Mouse (Mus musculus) stomach, embryonic 16.5 days (tissue): ENCODE data around the gene Bpgm. TPM values are rescaled to one million over a fixed set of nuclear protein-coding genes. Genes with fewer than 3 reads are reported as not detected.

Experiments used
- ATAC-seq: fragments of 200-750 bp; cut with Nextera tagmentation; 2 replicates; pipeline ENCODE4 v1.8.0; 2017; ENCODE audit warnings: moderate number of reproducible peaks, moderate TSS enrichment; ENCODE audit not compliant: insufficient read depth, low FRiP score
- H3K27ac ChIP-seq: fragments of 300-500 bp; sonication (generic); 2 replicates; pipeline ENCODE4 v1.5.1; 2014; ENCODE audit warnings: low read length
- H3K27me3 ChIP-seq: fragments of 300-500 bp; sonication (generic); 2 replicates; pipeline ENCODE4 v1.6.1; 2014; ENCODE audit warnings: low read length, control low read depth, mixed read lengths; ENCODE audit not compliant: control insufficient read depth, insufficient read depth
- H3K36me3 ChIP-seq: fragments of 300-500 bp; sonication (generic); 2 replicates; pipeline ENCODE4 v1.6.1; 2014; ENCODE audit warnings: low read length; ENCODE audit not compliant: control insufficient read depth, insufficient read depth
- H3K4me1 ChIP-seq: fragments of 300-500 bp; sonication (generic); 2 replicates; pipeline ENCODE4 v1.6.1; 2014; ENCODE audit warnings: low read length, control low read depth, mixed read lengths; ENCODE audit not compliant: control insufficient read depth, insufficient read depth
- H3K4me2 ChIP-seq: fragments of 300-500 bp; sonication (generic); 2 replicates; pipeline ENCODE4 v1.6.1; 2014; ENCODE audit warnings: low read depth, low read length, mixed read lengths
- H3K4me3 ChIP-seq: fragments of 300-500 bp; sonication (generic); replicated peaks from 2 replicates; pipeline ENCODE4 v1.5.1; 2014; ENCODE audit warnings: mild to moderate bottlenecking, low read length
- H3K9ac ChIP-seq: fragments of 300-500 bp; sonication (generic); 2 replicates; pipeline ENCODE4 v1.6.1; 2014; ENCODE audit warnings: low read length
- H3K9me3 ChIP-seq: fragments of 300-500 bp; sonication (generic); replicated peaks from 2 replicates; pipeline ENCODE4 v1.6.1; 2016; ENCODE audit warnings: low read length, control low read depth; ENCODE audit not compliant: control insufficient read depth
- WGBS: fragments of 180-500 bp; shearing (Covaris S2); extraction: QIAGEN DNeasy Blood & Tissue Kit; methylation state at CpG from one replicate; pipeline ENCODE4 v1.1.7; 2014; 5-methylcytosine and 5-hydroxymethylcytosine counted together
- polyA plus RNA-seq: library from polyadenylated mRNA; unstranded; fragments of >200 nt; fragmentation: Nextera tagmentation; extraction: Ambion mirVana; gene quantifications from 2 replicates; pipeline ENCODE4 v1.2.1, GENCODE M21; 2015

The Bpgm gene
- polyA plus RNA-seq, 1 experiment from 2014 or later, result 44.1 TPM

DNA sequence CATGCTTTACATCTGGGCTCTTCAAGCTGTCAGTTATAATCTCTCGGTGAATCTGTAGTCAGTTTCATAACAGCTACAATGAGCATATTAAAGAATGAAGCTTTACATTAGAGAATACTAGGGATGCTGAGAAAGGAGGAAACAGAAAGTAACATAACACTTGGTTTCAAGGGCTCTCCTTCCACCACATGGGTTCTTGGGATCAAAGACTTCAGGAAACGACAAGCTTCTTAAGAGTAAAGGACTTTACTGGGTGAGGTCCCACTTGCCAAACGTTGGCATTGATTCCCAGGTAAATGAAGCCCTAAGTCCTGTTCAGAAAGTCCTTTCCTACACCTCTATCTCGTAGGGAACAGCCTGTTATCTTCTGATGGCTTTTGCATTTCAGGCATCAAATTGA, 15.4 kb upstream of the Bpgm start:
- H3K4me2 ChIP-seq, result no peak overlapping the region
- no peaks in the 10 kb centered on the region for H3K9me3 ChIP-seq
- H3K4me3 ChIP-seq, result no peak overlapping the region
- no peak overlapping the region for H3K9ac ChIP-seq
- no peaks in the 10 kb centered on the region for H3K27me3 ChIP-seq
- no peaks in the 10 kb centered on the region for H3K36me3 ChIP-seq
- 46% methylated on average over 4 of the region's 4 CpGs for WGBS
- no peaks in the 10 kb centered on the region for H3K4me1 ChIP-seq
- H3K27ac ChIP-seq, result no peak overlapping the region
- ATAC-seq, result no peak

- H3K27ac ChIP-seq, result no peak overlapping the region
These were observed 12.4 kb upstream of the Bpgm start for GRCm38 (mm10) chr6:34463582-34463981.

GRCm38 (mm10) chr6:34471434-34472110, 4.4 kb upstream of the Bpgm start:
- Histone ChIP-seq H3K36me3 (no peaks in the 10 kb centered on the region), H3K4me1 (peaks cover 7% of the 10 kb centered on the region), H3K27me3 (no peaks in the 10 kb centered on the region), H3K4me3 (no peak overlapping the region), H3K4me2 (no peak overlapping the region), H3K9ac (no peak overlapping the region), H3K27ac (no peak overlapping the region), H3K9me3 (no peaks in the 10 kb centered on the region)
- 65% methylated on average over 12 of the region's 12 CpGs for WGBS
- ATAC-seq, result no peak

More at GRCm38 (mm10) chr6:34463582-34463981, 12.4 kb upstream of the Bpgm start:
- no peaks in the 10 kb centered on the region for H3K9me3 ChIP-seq
- no peak for ATAC-seq
- H3K9ac ChIP-seq, result no peak overlapping the region
- no peaks in the 10 kb centered on the region for H3K4me1 ChIP-seq
- H3K27me3 ChIP-seq, result no peaks in the 10 kb centered on the region
- no peaks in the 10 kb centered on the region for H3K36me3 ChIP-seq
- no peak overlapping the region for H3K4me3 ChIP-seq
- 91% methylated on average over 4 of the region's 4 CpGs for WGBS
- H3K4me2 ChIP-seq, result no peak overlapping the region

DNA sequence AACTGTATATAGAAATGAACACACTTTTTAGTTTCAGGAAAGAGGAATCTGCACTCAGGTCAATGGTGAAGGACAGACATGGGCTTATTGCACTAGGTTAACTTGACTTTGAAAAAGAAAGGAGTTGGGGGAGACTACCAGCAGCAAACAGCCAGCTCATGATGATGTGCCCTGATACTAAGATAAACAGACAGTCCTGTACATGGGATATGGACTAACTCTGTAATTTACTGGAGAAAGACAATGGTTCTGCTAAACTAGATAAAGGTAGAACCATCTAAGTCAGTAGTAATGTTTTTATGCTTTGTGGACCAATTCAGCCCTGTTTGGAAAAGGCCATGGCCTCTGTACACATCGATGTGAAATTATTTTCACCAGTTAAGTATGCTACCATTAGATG, 2.7 kb upstream of the Bpgm start:
- H3K36me3 ChIP-seq, result no peaks in the 10 kb centered on the region
- ATAC-seq, result no peak
- H3K27ac ChIP-seq, result no peak overlapping the region
- no peak overlapping the region for H3K4me2 ChIP-seq
- no peak overlapping the region for H3K9ac ChIP-seq
- H3K4me1 ChIP-seq, result peaks cover 20% of the 10 kb centered on the region
- no peak overlapping the region for H3K4me3 ChIP-seq
- 98% methylated on average over 1 of the region's 1 CpGs for WGBS
- no peaks in the 10 kb centered on the region for H3K9me3 ChIP-seq
- H3K27me3 ChIP-seq, result no peaks in the 10 kb centered on the region

GRCm38 (mm10) chr6:34474031-34474430, 2.0 kb upstream of the Bpgm start:
- Histone ChIP-seq H3K9me3 (no peaks in the 10 kb centered on the region), H3K4me1 (peaks cover 26% of the 10 kb centered on the region), H3K4me3 (no peak overlapping the region), H3K27me3 (no peaks in the 10 kb centered on the region), H3K36me3 (no peaks in the 10 kb centered on the region), H3K4me2 (no peak overlapping the region), H3K9ac (no peak overlapping the region), H3K27ac (no peak overlapping the region)
- WGBS, result 66% methylated on average over 3 of the region's 3 CpGs
- no peak for ATAC-seq

- Histone ChIP-seq H3K9me3 (no peaks in the 10 kb centered on the region), H3K4me2 (peak overlapping the region; percentile 49), H3K36me3 (no peaks in the 10 kb centered on the region), H3K27me3 (no peaks in the 10 kb centered on the region), H3K4me3 (peak overlapping the region; percentile 57), H3K9ac (peak overlapping the region; percentile 73), H3K27ac (no peak overlapping the region), H3K4me1 (peaks cover 36% of the 10 kb centered on the region)
- 16% methylated on average over 6 of the region's 6 CpGs for WGBS
- ATAC-seq, result no peak
These were observed 616 bp upstream of the Bpgm start for GRCm38 (mm10) chr6:34475391-34475790.

GRCm38 (mm10) chr6:34478036-34478435, 2.0 kb downstream of the Bpgm start:
- no peak overlapping the region for H3K9ac ChIP-seq
- H3K4me3 ChIP-seq, result no peak overlapping the region
- no peaks in the 10 kb centered on the region for H3K27me3 ChIP-seq
- no peaks in the 10 kb centered on the region for H3K36me3 ChIP-seq
- H3K4me2 ChIP-seq, result peak overlapping the region; percentile 36
- H3K9me3 ChIP-seq, result no peaks in the 10 kb centered on the region
- H3K4me1 ChIP-seq, result peaks cover 49% of the 10 kb centered on the region
- 65% methylated on average over 7 of the region's 7 CpGs for WGBS
- no peak for ATAC-seq
- peak overlapping the region; percentile 74; the same call in 1 of the 2 replicates for H3K27ac ChIP-seq

DNA sequence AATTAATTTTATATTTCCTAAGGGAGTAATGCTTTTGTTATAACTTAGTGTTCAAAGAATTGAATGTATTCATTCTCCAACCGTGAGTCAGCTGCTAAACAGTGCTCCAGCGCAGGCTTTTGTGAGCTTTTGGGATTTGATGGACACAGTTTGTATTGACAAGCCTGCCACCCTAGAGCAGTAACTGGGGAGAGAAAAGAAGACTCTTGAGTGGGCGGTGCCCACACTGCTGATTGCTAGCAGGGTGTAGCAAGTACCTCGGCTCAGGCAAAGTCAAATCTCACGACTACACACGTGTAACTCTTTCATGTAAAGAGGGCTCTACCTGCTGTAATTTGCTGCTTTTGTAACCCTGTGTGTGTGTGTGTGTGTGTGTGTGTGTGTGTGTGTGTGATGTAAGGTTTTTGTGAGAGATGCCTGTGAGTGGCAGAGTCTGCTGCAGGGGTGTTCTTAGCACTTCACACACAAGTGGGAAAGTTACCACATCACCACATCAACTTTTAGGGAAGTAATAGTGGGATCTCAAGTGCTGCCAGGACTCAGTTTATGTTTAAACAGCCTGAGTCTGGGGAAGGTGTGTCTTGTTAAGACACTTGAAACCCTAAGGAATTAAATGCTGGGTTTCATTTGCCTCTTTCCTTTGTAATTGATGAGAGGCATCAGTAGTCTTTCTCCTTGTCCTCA, 2.8 kb downstream of the Bpgm start:
- H3K27me3 ChIP-seq, result no peaks in the 10 kb centered on the region
- peak overlapping the region; percentile 46 for H3K9ac ChIP-seq
- peak overlapping the region; percentile 74 for H3K27ac ChIP-seq
- H3K36me3 ChIP-seq, result no peaks in the 10 kb centered on the region
- H3K4me1 ChIP-seq, result peaks cover 50% of the 10 kb centered on the region
- WGBS, result 31% methylated on average over 6 of the region's 6 CpGs
- no peaks in the 10 kb centered on the region for H3K9me3 ChIP-seq
- ATAC-seq, result no peak
- no peak overlapping the region for H3K4me3 ChIP-seq
- peak overlapping the region; percentile 36 for H3K4me2 ChIP-seq

DNA sequence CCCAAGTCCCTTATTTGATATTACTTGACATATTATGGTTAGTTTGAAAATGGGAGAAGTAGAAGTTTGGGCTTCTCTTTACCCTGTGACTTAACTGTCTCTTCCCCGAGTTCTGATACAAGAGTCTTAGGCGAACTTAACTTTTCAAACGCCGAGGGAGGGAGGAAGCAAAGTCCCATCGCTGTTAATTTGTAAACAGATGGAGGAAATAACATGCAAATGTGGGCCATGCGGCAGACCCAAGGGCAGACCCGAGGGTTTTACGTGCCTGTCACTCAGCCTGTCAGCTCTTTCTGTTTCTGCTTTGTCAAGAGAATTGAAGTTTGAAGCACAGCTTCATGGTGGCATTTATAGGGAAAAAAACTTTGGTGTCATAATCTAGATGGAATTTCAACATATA, 3.5 kb downstream of the Bpgm start:
- Histone ChIP-seq H3K27ac (no peak overlapping the region), H3K4me3 (no peak overlapping the region), H3K4me1 (peaks cover 50% of the 10 kb centered on the region), H3K4me2 (peak overlapping the region; percentile 36; the same call in 1 of the 2 replicates), H3K27me3 (no peaks in the 10 kb centered on the region), H3K36me3 (no peaks in the 10 kb centered on the region), H3K9me3 (no peaks in the 10 kb centered on the region), H3K9ac (no peak overlapping the region)
- ATAC-seq, result no peak
- WGBS, result 37% methylated on average over 8 of the region's 8 CpGs
